Mouse (Mus musculus): ENCODE measurements around the gene Crip2.

GRCm38 (mm10) chr12:113168031-113168536 is 28.0 kb downstream of the Crip2 start:
- TF ChIP-seq CTCF (IDR thresholded peaks at IDR 0.05; ENCODE audit: extremely low read depth, insufficient read depth, insufficient read length, insufficient replicate concordance): no peak
- no peak; the same call in 1 of the 2 replicates for TF ChIP-seq POLR2A (IDR thresholded peaks at IDR 0.05; ENCODE audit: low read depth, low read length)

Measured in spleen, adult 2 months (tissue).